Comparison of ENCODE assay signal across 1 mouse cellular context in the genomic region with DNA sequence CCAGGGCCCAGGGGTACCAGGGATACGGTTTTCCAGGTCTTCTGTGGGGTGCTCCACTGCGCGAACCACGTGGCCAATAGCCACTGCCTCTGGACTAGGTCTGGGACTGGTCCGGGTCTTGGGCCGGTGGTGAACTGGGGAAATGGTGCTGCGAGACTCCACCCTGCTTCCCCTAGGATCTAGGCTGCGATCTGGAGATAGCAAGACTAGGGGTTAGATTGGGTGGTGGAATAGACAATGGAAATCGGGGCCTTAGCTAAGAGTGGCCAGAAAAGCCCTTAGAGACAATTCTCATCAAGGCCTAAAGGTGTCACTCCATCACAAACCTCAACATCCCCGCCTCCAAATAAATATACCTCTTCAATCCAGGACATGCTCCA.
TF ChIP-seq lines count a peak whose summit lies in the region.

No protein-coding gene starts in this region.

TF ChIP-seq in CH12.LX, 34 proteins besides CTCF, POLR2A, EP300 and RAD21:
- TF ChIP-seq ZKSCAN1 (IDR thresholded peaks at IDR 0.05; ENCODE audit: borderline replicate concordance, low read depth, low read length) (no peak), NRF1 (IDR thresholded peaks at IDR 0.05; ENCODE audit: low read depth, low read length) (no peak), ZMIZ1 (IDR thresholded peaks at IDR 0.05; ENCODE audit: low read depth, low read length) (no peak), SMC3 (IDR thresholded peaks at IDR 0.05; ENCODE audit: low read depth, low read length) (no peak), NELFE (IDR thresholded peaks at IDR 0.05; ENCODE audit: low read depth, low read length) (no peak), KAT2A (IDR thresholded peaks at IDR 0.05; ENCODE audit: insufficient replicate concordance, low read length) (no peak), MAX (IDR thresholded peaks at IDR 0.05; ENCODE audit: low read length) (no peak), JUN (IDR thresholded peaks at IDR 0.05; ENCODE audit: insufficient read depth, low read depth, low read length) (no peak), MAFK (IDR thresholded peaks at IDR 0.05; ENCODE audit: insufficient replicate concordance, low read length) (no peak), E2F4 (IDR thresholded peaks at IDR 0.05; ENCODE audit: insufficient replicate concordance, low read depth, low read length) (no peak), ZNF384 (IDR thresholded peaks at IDR 0.05; ENCODE audit: low read depth, low read length) (no peak), PAX5 (IDR thresholded peaks at IDR 0.05; ENCODE audit: low read length) (no peak), USF1 (IDR thresholded peaks at IDR 0.05; ENCODE audit: low read depth, low read length) (no peak)
